Mouse (Mus musculus): Measurements from ENCODE around the gene Bri3. TPM values are rescaled to one million over a fixed set of nuclear protein-coding genes. Genes with fewer than 3 reads are reported as not detected.
A peak's percentile ranks its signal among the peaks of the same experiment; 100 is the strongest.

The Bri3 gene
- polyA plus RNA-seq, 1 experiment, result 57.2 TPM

GRCm38 (mm10) chr5:144352250-144353047, 108.2 kb downstream of the Bri3 start:
- Histone ChIP-seq H3K4me3 (replicated peaks; ENCODE audit: control insufficient read depth, low read depth, low read length) (no peak overlapping the region), H3K27ac (ENCODE audit: control insufficient read depth, insufficient read depth, low read depth, low read length, poor library complexity) (no peak overlapping the region), H3K4me1 (ENCODE audit: control insufficient read depth, insufficient read depth, low read length) (no peaks in the 10 kb centered on the region)
- 78% methylated on average over 9 of the region's 9 CpGs for WGBS
- TF ChIP-seq POLR2A (IDR thresholded peaks at IDR 0.05; ENCODE audit: borderline replicate concordance, control insufficient read depth, low read depth, low read length) (no peak), CTCF (IDR thresholded peaks at IDR 0.05; ENCODE audit: control insufficient read depth, insufficient read depth, low read length) (no peak)

- no peak for TF ChIP-seq POLR2A (IDR thresholded peaks at IDR 0.05; ENCODE audit: borderline replicate concordance, control insufficient read depth, low read depth, low read length)
- no peak for TF ChIP-seq CTCF (IDR thresholded peaks at IDR 0.05; ENCODE audit: control insufficient read depth, insufficient read depth, low read length)
- Histone ChIP-seq H3K4me3 (replicated peaks; ENCODE audit: control insufficient read depth, low read depth, low read length) (no peak overlapping the region), H3K27ac (ENCODE audit: control insufficient read depth, insufficient read depth, low read depth, low read length, poor library complexity) (no peak overlapping the region), H3K4me1 (ENCODE audit: control insufficient read depth, insufficient read depth, low read length) (peaks cover 2% of the 10 kb centered on the region)
- 18% methylated on average over 17 of the region's 17 CpGs for WGBS
Measured at GRCm38 (mm10) chr5:144356776-144357455, 112.7 kb downstream of the Bri3 start.

- TF ChIP-seq POLR2A (IDR thresholded peaks at IDR 0.05; ENCODE audit: borderline replicate concordance, control insufficient read depth, low read depth, low read length), result no peak
- no peak for TF ChIP-seq CTCF (IDR thresholded peaks at IDR 0.05; ENCODE audit: control insufficient read depth, insufficient read depth, low read length)
- H3K4me1 ChIP-seq (ENCODE audit: control insufficient read depth, insufficient read depth, low read length), result peaks cover 2% of the 10 kb centered on the region
- H3K27ac ChIP-seq (ENCODE audit: control insufficient read depth, insufficient read depth, low read depth, low read length, poor library complexity), result no peak overlapping the region; the same call in 1 of the 2 replicates
- H3K4me3 ChIP-seq (replicated peaks; ENCODE audit: control insufficient read depth, low read depth, low read length), result no peak overlapping the region
- 1% methylated on average over 27 of the region's 27 CpGs for WGBS
Measured at GRCm38 (mm10) chr5:144357551-144357880, 113.3 kb downstream of the Bri3 start.

GRCm38 (mm10) chr5:144357881-144358591, 113.8 kb downstream of the Bri3 start, which contains the start of gene Baiap2l1:
Baiap2l1 (minus strand) TSS chr5:144358112.
- Histone ChIP-seq H3K4me3 (replicated peaks; ENCODE audit: control insufficient read depth, low read depth, low read length) (peak within 1 kb of the TSS; percentile 59), H3K4me1 (ENCODE audit: control insufficient read depth, insufficient read depth, low read length) (peaks cover 2% of the 10 kb centered on the region), H3K27ac (ENCODE audit: control insufficient read depth, insufficient read depth, low read depth, low read length, poor library complexity) (no peak within 1 kb of the TSS; the same call in 1 of the 2 replicates)
- TF ChIP-seq POLR2A (IDR thresholded peaks at IDR 0.05; ENCODE audit: borderline replicate concordance, control insufficient read depth, low read depth, low read length) (no peak; the same call in 1 of the 2 replicates), CTCF (IDR thresholded peaks at IDR 0.05; ENCODE audit: control insufficient read depth, insufficient read depth, low read length) (no peak)
- WGBS, result under 1% methylated on average over 60 of the region's 60 CpGs

GRCm38 (mm10) chr5:144358592-144358917, 114.3 kb downstream of the Bri3 start:
- H3K4me3 ChIP-seq (replicated peaks; ENCODE audit: control insufficient read depth, low read depth, low read length), result peak overlapping the region; percentile 59
- peaks cover 2% of the 10 kb centered on the region for H3K4me1 ChIP-seq (ENCODE audit: control insufficient read depth, insufficient read depth, low read length)
- 7% methylated on average over 10 of the region's 10 CpGs for WGBS
- TF ChIP-seq CTCF (IDR thresholded peaks at IDR 0.05; ENCODE audit: control insufficient read depth, insufficient read depth, low read length), result peak; percentile 8; the same call in 1 of the 2 replicates
- TF ChIP-seq POLR2A (IDR thresholded peaks at IDR 0.05; ENCODE audit: borderline replicate concordance, control insufficient read depth, low read depth, low read length), result no peak
- H3K27ac ChIP-seq (ENCODE audit: control insufficient read depth, insufficient read depth, low read depth, low read length, poor library complexity), result no peak overlapping the region

GRCm38 (mm10) chr5:144359886-144360285, 115.6 kb downstream of the Bri3 start:
- Histone ChIP-seq H3K4me1 (ENCODE audit: control insufficient read depth, insufficient read depth, low read length) (peaks cover 2% of the 10 kb centered on the region), H3K4me3 (replicated peaks; ENCODE audit: control insufficient read depth, low read depth, low read length) (no peak overlapping the region), H3K27ac (ENCODE audit: control insufficient read depth, insufficient read depth, low read depth, low read length, poor library complexity) (no peak overlapping the region)
- WGBS, result 76% methylated on average over 6 of the region's 6 CpGs
- no peak for TF ChIP-seq POLR2A (IDR thresholded peaks at IDR 0.05; ENCODE audit: borderline replicate concordance, control insufficient read depth, low read depth, low read length)
- no peak for TF ChIP-seq CTCF (IDR thresholded peaks at IDR 0.05; ENCODE audit: control insufficient read depth, insufficient read depth, low read length)

- TF ChIP-seq POLR2A (IDR thresholded peaks at IDR 0.05; ENCODE audit: borderline replicate concordance, control insufficient read depth, low read depth, low read length) (no peak), CTCF (IDR thresholded peaks at IDR 0.05; ENCODE audit: control insufficient read depth, insufficient read depth, low read length) (no peak)
- peaks cover 2% of the 10 kb centered on the region for H3K4me1 ChIP-seq (ENCODE audit: control insufficient read depth, insufficient read depth, low read length)
- no peak overlapping the region for H3K27ac ChIP-seq (ENCODE audit: control insufficient read depth, insufficient read depth, low read depth, low read length, poor library complexity)
- no peak overlapping the region for H3K4me3 ChIP-seq (replicated peaks; ENCODE audit: control insufficient read depth, low read depth, low read length)
- WGBS, result 63% methylated on average over 6 of the region's 6 CpGs
Measured at GRCm38 (mm10) chr5:144360346-144360745, 116.1 kb downstream of the Bri3 start.
